Mouse (Mus musculus) adipocyte (in vitro differentiated cells): Measurements from ENCODE around the gene Aatf.

Experiments used
- DNase-seq: peaks from one replicate; pipeline ENCODE4 v3.0.0-alpha.2; 2016; ENCODE audit warnings: low spot score

Aatf gene

DNA sequence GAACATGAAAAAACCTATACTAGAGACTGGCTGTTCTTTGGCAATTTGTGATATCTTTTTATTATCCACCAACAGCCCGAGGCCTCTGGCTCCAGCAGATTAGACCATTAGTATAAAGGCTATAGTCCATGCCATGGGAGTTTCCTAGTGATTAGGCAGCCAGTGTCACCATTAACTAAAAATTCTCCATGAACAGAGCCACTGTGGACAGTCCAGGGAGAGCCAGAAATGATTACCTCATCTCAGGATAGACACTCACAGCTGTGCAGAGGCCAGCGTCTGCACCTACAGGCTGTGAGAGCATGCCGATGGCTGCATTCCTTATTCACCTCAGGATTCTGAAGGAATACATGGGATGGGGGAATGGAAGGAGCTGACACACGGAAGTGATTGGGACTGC is 140.2 kb downstream of the Aatf start:
- no peak for DNase-seq
